Mouse (Mus musculus) colon, adult 2 months (tissue): ENCODE measurements around the gene 6330409D20Rik. TPM values are rescaled to one million over a fixed set of nuclear protein-coding genes. Genes with fewer than 3 reads are reported as not detected.

Experiments used
- polyA plus RNA-seq: library from polyadenylated mRNA; depleted of rRNA; stranded (reverse); fragments of >200 nt; gene quantifications from 2 replicates; pipeline ENCODE4 v1.2.3, GENCODE M21; 2012; rRNA removed

Gene 6330409D20Rik
- polyA plus RNA-seq = not detected in 2 replicates

GRCm38 (mm10) chr2:32740916-32741272 is at the start of gene 6330409D20Rik:
Gene 6330409D20Rik (minus strand): TSS chr2:32741016.

DNA sequence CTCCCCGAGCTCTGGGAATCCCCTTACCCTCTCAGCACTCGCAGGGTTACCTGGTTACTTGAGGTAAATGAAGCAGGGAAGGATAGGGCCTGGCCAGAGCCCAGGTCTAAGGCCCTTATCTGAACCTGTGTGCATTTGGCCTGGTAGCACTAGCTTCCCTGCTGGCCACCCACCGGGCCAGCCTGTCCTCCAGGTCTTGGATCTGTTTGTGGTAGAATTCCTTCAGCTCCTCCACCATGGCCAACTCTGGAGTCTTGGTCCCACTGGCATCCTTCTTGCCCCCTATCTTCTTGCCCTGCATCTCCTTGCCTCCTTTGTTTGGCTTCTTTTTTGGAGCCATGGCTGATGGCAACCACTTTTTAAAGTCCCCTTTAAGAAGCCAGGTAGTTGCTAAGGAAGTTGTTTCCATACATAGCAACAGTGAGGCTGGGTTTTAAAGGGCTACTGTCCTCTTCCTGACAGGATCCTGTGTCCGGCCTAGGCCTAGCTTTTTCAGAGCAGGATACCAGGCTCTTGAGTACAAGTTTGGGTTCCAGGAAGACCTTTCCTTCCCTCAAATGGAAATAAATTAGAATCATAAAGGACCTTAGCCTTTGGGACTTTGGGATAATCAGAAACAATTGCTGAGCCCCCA is 43.3 kb upstream of the 6330409D20Rik start, which contains the start of gene Cfap157:
TSS of gene Cfap157 (minus strand) at position 381 of the 634 bp plus-strand sequence.

DNA sequence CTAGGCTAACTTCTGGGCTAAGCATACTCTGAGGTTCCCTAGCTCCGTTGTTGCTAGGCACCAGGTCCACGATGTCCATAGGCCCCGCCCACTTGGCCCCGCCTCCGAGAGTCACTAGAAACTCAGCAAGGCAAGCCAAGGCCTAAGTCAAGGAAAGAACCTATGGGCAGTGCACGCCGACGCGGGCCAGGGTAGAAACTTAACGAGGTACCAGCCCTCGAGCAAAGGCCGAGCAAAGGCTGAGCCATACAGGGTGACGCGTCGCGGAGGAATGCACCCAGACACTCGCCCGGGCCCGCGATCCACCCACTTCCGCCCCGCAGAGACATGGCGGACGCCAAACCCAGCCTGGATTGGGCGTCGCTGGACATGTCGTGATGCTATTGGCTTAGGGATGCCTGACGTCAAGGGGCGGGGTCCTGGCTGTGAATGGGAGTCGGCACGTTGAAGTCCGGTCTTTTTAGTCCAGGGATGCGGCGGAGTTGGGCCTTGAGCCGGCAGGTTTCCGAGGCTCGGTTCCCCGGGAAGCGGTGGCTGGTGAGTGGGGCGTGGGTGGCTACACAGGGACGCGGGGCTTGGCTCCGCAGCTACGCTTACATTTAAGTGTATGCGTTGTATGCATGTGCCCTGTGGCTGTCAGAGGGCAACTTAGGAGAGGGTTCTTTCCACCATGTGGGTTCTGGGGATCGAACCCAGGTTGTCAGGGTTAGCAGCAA is 34.7 kb upstream of the 6330409D20Rik start, which contains the start of the genes Ttc16 and Ptrh1:
TSS of gene Ttc16 (minus strand) at position 275 of the 716 bp plus-strand sequence.
TSS of gene Ptrh1 (plus strand) at position 428 of the 716 bp plus-strand sequence.

DNA sequence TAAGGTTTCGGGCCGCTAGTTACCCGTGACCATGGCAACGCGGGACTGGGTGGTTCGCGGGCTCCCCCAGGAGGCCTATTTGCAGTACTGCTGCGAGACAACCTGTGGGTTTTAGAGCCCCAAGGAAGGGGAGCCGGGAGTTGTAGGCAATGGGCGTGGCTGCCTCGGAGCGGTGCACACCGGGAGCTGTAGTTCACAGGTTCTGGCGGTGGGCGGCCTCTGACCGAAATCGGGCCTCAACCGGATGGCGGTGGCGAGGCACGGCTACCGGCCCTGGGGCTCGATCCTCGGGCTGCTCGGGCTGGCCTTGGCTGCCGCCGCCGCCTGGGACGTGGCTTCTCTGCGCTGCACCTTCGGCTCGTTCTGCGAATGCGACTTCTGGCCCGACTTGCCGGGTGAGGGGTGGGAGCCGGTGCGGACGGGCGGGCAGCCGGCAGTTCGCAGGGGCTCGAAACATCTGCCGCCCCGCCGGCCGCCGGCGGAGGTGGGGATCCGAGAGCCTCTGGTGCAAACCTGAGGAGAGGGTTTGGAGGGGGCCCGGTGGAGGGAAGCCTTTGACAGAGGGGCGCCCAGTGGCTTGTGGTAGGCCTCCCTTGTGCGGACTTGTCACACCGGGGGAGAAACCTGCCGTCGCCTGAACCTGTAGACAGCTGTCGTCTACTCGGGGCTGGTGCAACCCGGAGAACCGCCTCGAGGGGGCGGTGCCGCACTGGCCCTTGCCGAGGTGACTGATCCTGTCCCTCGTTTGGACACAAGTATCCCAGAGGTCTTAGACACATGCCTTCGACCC is 16.4 kb upstream of the 6330409D20Rik start, which contains the start of gene Tor2a:
TSS of gene Tor2a (plus strand) at position 179 of the 790 bp plus-strand sequence.

GRCm38 (mm10) chr2:32720681-32721229 is 20.1 kb downstream of the 6330409D20Rik start, which contains the start of gene Sh2d3c:
Gene Sh2d3c (plus strand): TSS chr2:32721055.

DNA sequence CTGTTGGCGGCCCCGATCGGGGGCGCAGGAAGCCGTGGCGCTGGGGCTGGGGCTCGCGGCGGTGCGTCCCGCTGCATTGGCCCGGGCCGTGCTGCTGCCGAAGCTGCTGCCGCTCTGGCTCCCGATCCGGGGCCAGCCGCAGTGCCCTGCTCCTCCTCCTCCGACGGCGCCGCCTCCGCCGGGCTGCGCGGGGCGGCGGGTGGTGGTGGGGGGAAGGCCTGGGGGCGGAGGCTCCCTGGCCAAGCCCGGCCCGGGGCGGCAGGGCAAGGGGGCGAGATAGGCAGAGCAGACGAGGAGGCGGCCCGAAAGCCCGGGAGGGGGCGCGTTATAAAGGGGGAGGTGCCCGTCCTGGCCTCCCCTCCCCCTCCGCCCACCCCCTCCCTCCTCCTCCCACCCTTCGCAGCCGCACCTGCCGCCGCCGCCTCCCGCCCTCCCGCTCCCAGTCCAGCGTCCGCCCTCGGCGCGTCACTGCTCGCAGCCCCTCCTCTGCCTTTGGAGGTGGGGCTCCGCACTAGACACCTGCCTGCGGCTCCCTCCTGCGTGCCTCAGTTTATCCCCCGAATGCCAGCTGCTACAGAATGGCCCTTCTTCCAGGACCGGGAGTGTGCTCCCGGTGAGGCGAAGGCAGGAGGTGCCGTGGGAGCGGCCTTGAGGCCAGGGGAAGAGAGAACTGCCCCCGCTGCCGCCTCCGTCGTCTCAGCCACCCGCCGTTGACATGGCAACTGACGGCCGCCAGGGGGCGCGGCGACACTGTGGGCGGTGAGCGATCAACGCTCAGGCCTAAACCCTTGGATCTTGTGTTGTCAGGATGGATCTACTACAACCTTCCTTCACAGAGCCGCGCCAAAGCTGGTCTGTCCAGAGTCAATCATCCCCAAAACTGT is 27.6 kb downstream of the 6330409D20Rik start, which contains the start of gene Cdk9:
TSS of gene Cdk9 (minus strand) at position 143 of the 884 bp plus-strand sequence.

GRCm38 (mm10) chr2:32704021-32704421 is 36.8 kb downstream of the 6330409D20Rik start, which contains the start of gene Fpgs:
Gene Fpgs (minus strand): TSS chr2:32704145.

Other genes starting within 250 kb of the 6330409D20Rik start
- 87.0 and 91.8 TPM in 2 replicates for gene Fam102a, start 205.7 kb downstream of the 6330409D20Rik start, polyA plus RNA-seq
- gene Dpm2, start 170.2 kb downstream of the 6330409D20Rik start, polyA plus RNA-seq = 104 and 129 TPM in 2 replicates
- 0.07 and 0.12 TPM in 2 replicates for gene Pip5kl1, start 166.2 kb downstream of the 6330409D20Rik start, polyA plus RNA-seq
- gene 9430097D07Rik, start 165.3 kb downstream of the 6330409D20Rik start, polyA plus RNA-seq = not detected in 2 replicates
- gene St6galnac4, start 153.9 kb downstream of the 6330409D20Rik start, polyA plus RNA-seq = 52.5 and 67.7 TPM in 2 replicates
- 1,674 and 1,690 TPM in 2 replicates for gene St6galnac6, start 141.3 kb downstream of the 6330409D20Rik start, polyA plus RNA-seq
- gene Ak1, start 119.3 kb downstream of the 6330409D20Rik start, polyA plus RNA-seq = 13.3 and 16.6 TPM in 2 replicates
- gene Eng, start 94.4 kb downstream of the 6330409D20Rik start, polyA plus RNA-seq = 66.6 and 72.0 TPM in 2 replicates
- gene Fpgs, start 36.9 kb downstream of the 6330409D20Rik start, polyA plus RNA-seq = 66.9 and 67.1 TPM in 2 replicates
- gene Cdk9, start 27.9 kb downstream of the 6330409D20Rik start, polyA plus RNA-seq = 110 and 111 TPM in 2 replicates
- 12.3 and 15.6 TPM in 2 replicates for gene Sh2d3c, start 20.0 kb downstream of the 6330409D20Rik start, polyA plus RNA-seq
- 106 and 146 TPM in 2 replicates for gene Tor2a, start 16.2 kb upstream of the 6330409D20Rik start, polyA plus RNA-seq
- 0.50 and 0.93 TPM in 2 replicates for gene Ttc16, start 34.6 kb upstream of the 6330409D20Rik start, polyA plus RNA-seq
- 55.8 and 75.5 TPM in 2 replicates for gene Ptrh1, start 34.8 kb upstream of the 6330409D20Rik start, polyA plus RNA-seq
- gene Cfap157, start 43.4 kb upstream of the 6330409D20Rik start, polyA plus RNA-seq = not detected in 2 replicates
- 14.9 and 17.9 TPM in 2 replicates for gene Stxbp1, start 106.2 kb upstream of the 6330409D20Rik start, polyA plus RNA-seq
- gene Fam129b, start 135.1 kb upstream of the 6330409D20Rik start, polyA plus RNA-seq = 64.1 and 85.2 TPM in 2 replicates
- 321 and 410 TPM in 2 replicates for gene Rpl12, start 220.5 kb upstream of the 6330409D20Rik start, polyA plus RNA-seq
- 17.5 and 21.1 TPM in 2 replicates for gene Lrsam1, start 220.6 kb upstream of the 6330409D20Rik start, polyA plus RNA-seq
- gene Slc2a8, start 241.1 kb upstream of the 6330409D20Rik start, polyA plus RNA-seq = 65.1 and 86.0 TPM in 2 replicates